In the genomic region with DNA sequence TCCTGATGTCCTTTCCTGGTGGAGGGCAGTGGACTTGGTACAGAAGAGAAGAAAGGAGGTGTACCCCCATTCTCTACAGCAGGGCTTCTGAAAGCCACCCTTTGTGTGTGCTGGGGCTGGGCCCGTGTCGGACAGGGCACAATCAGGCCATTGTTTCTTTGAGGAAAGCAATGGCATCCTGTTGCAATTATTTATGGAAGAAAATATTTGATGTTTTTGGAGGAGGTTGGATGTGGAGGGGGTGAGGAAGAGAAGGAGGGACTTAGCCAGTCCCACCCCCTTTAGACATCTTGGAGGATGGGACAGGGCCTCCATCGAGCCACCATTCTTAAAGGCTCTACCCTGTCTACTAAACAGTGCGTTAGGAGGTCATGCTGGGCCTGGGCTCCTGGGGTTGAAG, we compare ENCODE assay signal across 18 mouse cellular contexts.
A peak's percentile ranks its signal among the peaks of the same experiment; 100 is the strongest.
DNase-seq lines count a peak whose midpoint lies in the region; ATAC-seq and TF ChIP-seq lines count a peak whose summit lies in the region.
"Had no signal": no experiment of that assay in that cellular context is flagged by ENCODE, and none has a peak within 500 bp of the region (broad histone marks: within the 10 kb centered on the region; RNA-seq: fewer than 3 reads in every experiment).

No protein-coding gene starts in this region.

- ATAC-seq in lung, postnatal 0 days, result peak; percentile 55
- ATAC-seq in embryonic facial prominence, embryonic 12.5 days (ENCODE audit: insufficient number of reproducible peaks, insufficient read depth, low FRiP score, low TSS enrichment), result 0 out of 2 replicates have a peak, but pooled peaks have one; percentile 35
- ATAC-seq in stomach, embryonic 16.5 days (ENCODE audit: insufficient read depth, low FRiP score), result peak; percentile 40; the same call in 1 of the 2 replicates
- ATAC-seq: forebrain, embryonic 14.5 days; intestine, embryonic 15.5 days had no signal

- H3K9ac ChIP-seq in lung, postnatal 0 days (replicated peaks; ENCODE audit: low read depth), result no peak overlapping the region
- no peak overlapping the region for H3K9ac ChIP-seq in embryonic facial prominence, embryonic 12.5 days
- no peak overlapping the region for H3K9ac ChIP-seq in stomach, embryonic 16.5 days (ENCODE audit: low read length)
- H3K9ac ChIP-seq: intestine, embryonic 15.5 days had no signal

- WGBS in kidney, adult 2 months, result 65% methylated on average over 4 of the region's 4 CpGs
- WGBS in lung, postnatal 0 days, result 59% methylated on average over 4 of the region's 4 CpGs
- 36% methylated on average over 4 of the region's 4 CpGs for WGBS in embryonic facial prominence, embryonic 12.5 days
- 68% methylated on average over 4 of the region's 4 CpGs for WGBS in stomach, embryonic 16.5 days

- peak overlapping the region; percentile 85 for H3K27ac ChIP-seq in kidney, adult 2 months (ENCODE audit: insufficient read depth, low read depth, low read length)
- H3K27ac ChIP-seq in lung, postnatal 0 days (ENCODE audit: low read length), result no peak overlapping the region
- H3K27ac ChIP-seq in embryonic facial prominence, embryonic 12.5 days, result no peak overlapping the region
- no peak overlapping the region for H3K27ac ChIP-seq in stomach, embryonic 16.5 days (ENCODE audit: low read length)
- H3K27ac ChIP-seq: gastrocnemius, adult 2 months; heart, adult 2 months; intestine, embryonic 15.5 days had no signal

- H3K36me3 ChIP-seq in kidney, adult 2 months (ENCODE audit: control insufficient read depth, insufficient read depth, low read length), result no peaks in the 10 kb centered on the region
- no peaks in the 10 kb centered on the region for H3K36me3 ChIP-seq in lung, postnatal 0 days (ENCODE audit: insufficient read depth, low read length)
- peaks cover 3% of the 10 kb centered on the region; the same call in 1 of the 2 replicates for H3K36me3 ChIP-seq in embryonic facial prominence, embryonic 12.5 days
- no peaks in the 10 kb centered on the region for H3K36me3 ChIP-seq in stomach, embryonic 16.5 days (ENCODE audit: control insufficient read depth, insufficient read depth, low read length)
- H3K36me3 ChIP-seq: G1E; intestine, embryonic 15.5 days had no signal

- H3K4me3 ChIP-seq in kidney, adult 2 months (ENCODE audit: insufficient read depth, low read depth, low read length), result no peak overlapping the region
- H3K4me3 ChIP-seq in lung, postnatal 0 days (ENCODE audit: low read depth, low read length), result no peak overlapping the region
- H3K4me3 ChIP-seq in embryonic facial prominence, embryonic 12.5 days, result no peak overlapping the region
- H3K4me3 ChIP-seq in stomach, embryonic 16.5 days (replicated peaks; ENCODE audit: low read length), result no peak overlapping the region
- H3K4me3 ChIP-seq: gastrocnemius, adult 2 months; heart, adult 2 months; intestine, embryonic 15.5 days; myocyte had no signal

- TF ChIP-seq EP300 in lung, postnatal 0 days (IDR thresholded peaks at IDR 0.05), result no peak

- no peaks in the 10 kb centered on the region for H3K27me3 ChIP-seq in kidney, adult 2 months (replicated peaks; ENCODE audit: control insufficient read depth, insufficient read depth, low read length)
- H3K27me3 ChIP-seq in lung, postnatal 0 days (replicated peaks; ENCODE audit: insufficient read depth, low read length), result no peaks in the 10 kb centered on the region
- no peaks in the 10 kb centered on the region for H3K27me3 ChIP-seq in embryonic facial prominence, embryonic 12.5 days
- no peaks in the 10 kb centered on the region for H3K27me3 ChIP-seq in stomach, embryonic 16.5 days (ENCODE audit: control insufficient read depth, insufficient read depth, low read length)
- H3K27me3 ChIP-seq: intestine, embryonic 15.5 days had no signal

- no peak for TF ChIP-seq CTCF in kidney, adult 2 months (conservative IDR thresholded peaks at IDR 0.05; ENCODE audit: insufficient read depth, insufficient read length, low read depth, low read length)
- no peak for TF ChIP-seq CTCF in lung, postnatal 0 days (IDR thresholded peaks at IDR 0.05)

- no peak for DNase-seq in kidney, adult 2 months
- no peak for DNase-seq in kidney, postnatal 25 days
- no peak for DNase-seq in lung, postnatal 0 days (ENCODE audit: low spot score)
- no peak for DNase-seq in lung, adult 18-20 months
- no peak for DNase-seq in heart, adult 18-20 months
- DNase-seq: adrenal gland, adult 8-10 months; cerebellum, adult 8-10 months; gastrocnemius, adult 2 months; heart, adult 2 months; lung, postnatal 10 days; right cerebral cortex, postnatal 14 days; thymus, adult 18-20 months had no signal

- TF ChIP-seq POLR2A in kidney, adult 2 months (IDR thresholded peaks at IDR 0.05; ENCODE audit: low read depth, low read length), result no peak

- no peaks in the 10 kb centered on the region for H3K9me3 ChIP-seq in lung, postnatal 0 days (ENCODE audit: low read length)
- no peaks in the 10 kb centered on the region for H3K9me3 ChIP-seq in embryonic facial prominence, embryonic 12.5 days
- no peaks in the 10 kb centered on the region for H3K9me3 ChIP-seq in stomach, embryonic 16.5 days (replicated peaks; ENCODE audit: control insufficient read depth, low read length)
- H3K9me3 ChIP-seq: intestine, embryonic 15.5 days had no signal

- peaks cover 33% of the 10 kb centered on the region; the same call in 1 of the 2 replicates for H3K4me1 ChIP-seq in kidney, adult 2 months (ENCODE audit: control insufficient read depth, insufficient read depth, low read length)
- H3K4me1 ChIP-seq in lung, postnatal 0 days (ENCODE audit: insufficient read depth, low read depth, low read length), result peaks cover 5% of the 10 kb centered on the region; the same call in 1 of the 2 replicates
- H3K4me1 ChIP-seq in embryonic facial prominence, embryonic 12.5 days, result peaks cover under 1% of the 10 kb centered on the region; the same call in 1 of the 2 replicates
- H3K4me1 ChIP-seq in stomach, embryonic 16.5 days (ENCODE audit: control insufficient read depth, insufficient read depth, low read length), result peaks cover 10% of the 10 kb centered on the region; the same call in 1 of the 2 replicates

- no peak overlapping the region for H3K4me2 ChIP-seq in lung, postnatal 0 days (replicated peaks; ENCODE audit: low read depth, low read length)
- H3K4me2 ChIP-seq in embryonic facial prominence, embryonic 12.5 days (replicated peaks), result no peak overlapping the region
- no peak overlapping the region for H3K4me2 ChIP-seq in stomach, embryonic 16.5 days (ENCODE audit: low read depth, low read length)
- H3K4me2 ChIP-seq: intestine, embryonic 15.5 days had no signal
